Mouse (Mus musculus): ENCODE data around the gene Olfr424.

Olfr424 gene

GRCm38 (mm10) chr1:174131217-174131616, at the start of gene Olfr424:
Gene Olfr424 (plus strand): TSS chr1:174131517.
- no peak for DNase-seq

- no peak for DNase-seq
These were observed 47.3 kb upstream of the Olfr424 start, which contains the start of gene Olfr429 for GRCm38 (mm10) chr1:174084031-174084430. Gene Olfr429 (plus strand): TSS chr1:174084331.

GRCm38 (mm10) chr1:174096591-174096990, 34.7 kb upstream of the Olfr424 start, which contains the start of gene Olfr427:
Gene Olfr427 (plus strand): TSS chr1:174096891.
- DNase-seq = no peak

- DNase-seq = no peak
These were observed 27.6 kb upstream of the Olfr424 start for GRCm38 (mm10) chr1:174103735-174104134.

GRCm38 (mm10) chr1:174121062-174121461, 10.3 kb upstream of the Olfr424 start, which contains the start of gene Olfr231:
Gene Olfr231 (minus strand): TSS chr1:174121162.
- DNase-seq = no peak

- no peak for DNase-seq
These were observed 682 bp downstream of the Olfr424 start for GRCm38 (mm10) chr1:174131999-174132398.

GRCm38 (mm10) chr1:174141384-174141783, 10.1 kb downstream of the Olfr424 start:
- no peak for DNase-seq

GRCm38 (mm10) chr1:174146696-174147095, 15.4 kb downstream of the Olfr424 start:
- no peak for DNase-seq

- no peak for DNase-seq
These were observed 18.0 kb downstream of the Olfr424 start for GRCm38 (mm10) chr1:174149289-174149688.

GRCm38 (mm10) chr1:174155333-174155732, 24.0 kb downstream of the Olfr424 start, which contains the start of gene Olfr420:
Gene Olfr420 (plus strand): TSS chr1:174155633.
- no peak for DNase-seq

- no peak for DNase-seq
These were observed 26.3 kb downstream of the Olfr424 start for GRCm38 (mm10) chr1:174157622-174158021.

GRCm38 (mm10) chr1:174158512-174158911, 27.2 kb downstream of the Olfr424 start:
- no peak for DNase-seq

- DNase-seq = no peak
These were observed 27.8 kb downstream of the Olfr424 start for GRCm38 (mm10) chr1:174159095-174159494.

- no peak for DNase-seq
These were observed 37.7 kb downstream of the Olfr424 start for GRCm38 (mm10) chr1:174169024-174169423.

GRCm38 (mm10) chr1:174170706-174171501, 39.6 kb downstream of the Olfr424 start:
- no peak for DNase-seq

- no peak for DNase-seq
These were observed 40.2 kb downstream of the Olfr424 start for GRCm38 (mm10) chr1:174171537-174171936.

- no peak for DNase-seq
These were observed 41.3 kb downstream of the Olfr424 start, which contains the start of gene Spta1 for GRCm38 (mm10) chr1:174172605-174173004. Gene Spta1 (plus strand): TSS chr1:174172776.

All from kidney, adult 11 months (tissue).